Mouse (Mus musculus) midbrain, embryonic 11.5 days (tissue): Measurements from ENCODE around the gene Fam83e. TPM values are rescaled to one million over a fixed set of nuclear protein-coding genes. Genes with fewer than 3 reads are reported as not detected.
A peak's percentile ranks its signal among the peaks of the same experiment; 100 is the strongest.

Experiments used
- ATAC-seq: fragments of 200-750 bp; cut with Nextera tagmentation; 2 replicates; pipeline ENCODE4 v1.8.0; 2017; ENCODE audit warnings: moderate TSS enrichment, moderate library complexity; ENCODE audit not compliant: low FRiP score
- DNase-seq: peaks from one replicate; pipeline ENCODE4 v3.0.0; 2015; ENCODE audit warnings: low spot score; ENCODE audit errors: missing footprints
- H3K27ac ChIP-seq: fragments of 300-500 bp; sonication (generic); 2 replicates; pipeline ENCODE4 v1.5.1; 2014; ENCODE audit warnings: low read depth, low read length
- H3K27me3 ChIP-seq: fragments of 300-500 bp; sonication (generic); 2 replicates; pipeline ENCODE4 v1.6.1; 2014; ENCODE audit warnings: mild to moderate bottlenecking, low read length, moderate library complexity, mixed read lengths; ENCODE audit not compliant: control insufficient read depth, insufficient read depth
- H3K36me3 ChIP-seq: fragments of 300-500 bp; sonication (generic); 2 replicates; pipeline ENCODE4 v1.6.1; 2014; ENCODE audit warnings: mild to moderate bottlenecking, low read length, moderate library complexity, mixed read lengths; ENCODE audit not compliant: control insufficient read depth, insufficient read depth
- H3K4me1 ChIP-seq: fragments of 300-500 bp; sonication (generic); 2 replicates; pipeline ENCODE4 v1.6.1; 2014; ENCODE audit warnings: low read length; ENCODE audit not compliant: control insufficient read depth, insufficient read depth
- H3K4me2 ChIP-seq: fragments of 300-500 bp; sonication (generic); 2 replicates; pipeline ENCODE4 v1.6.1; 2014; ENCODE audit warnings: mild to moderate bottlenecking, moderate library complexity
- H3K4me3 ChIP-seq: fragments of 300-500 bp; sonication (generic); 2 replicates; pipeline ENCODE4 v1.5.1; 2014; ENCODE audit warnings: low read depth, low read length
- H3K9ac ChIP-seq: fragments of 300-500 bp; sonication (generic); 2 replicates; pipeline ENCODE4 v1.6.1; 2014; ENCODE audit warnings: low read length
- H3K9me3 ChIP-seq: fragments of 300-500 bp; sonication (generic); 2 replicates; pipeline ENCODE4 v1.6.1; 2016; ENCODE audit warnings: low read length; ENCODE audit not compliant: control insufficient read depth
- WGBS: fragments of 180-500 bp; shearing (Covaris S2); extraction: QIAGEN DNeasy Blood & Tissue Kit; methylation state at CpG from one replicate; pipeline ENCODE4 v1.1.7; 2014; 5-methylcytosine and 5-hydroxymethylcytosine counted together
- polyA plus RNA-seq: library from polyadenylated mRNA; unstranded; fragments of >200 nt; fragmentation: Nextera tagmentation; extraction: Ambion mirVana; gene quantifications from 2 replicates; pipeline ENCODE4 v1.2.1, GENCODE M21; 2014

The Fam83e gene
- polyA plus RNA-seq, 1 experiment from 2014 or later, result 0.57 TPM

- no peak overlapping the region for H3K27ac ChIP-seq
- WGBS, result 80% methylated on average over 9 of the region's 9 CpGs
- H3K4me1 ChIP-seq, result no peaks in the 10 kb centered on the region
- ATAC-seq, result no peak
- H3K27me3 ChIP-seq, result no peaks in the 10 kb centered on the region
- H3K4me2 ChIP-seq, result no peak overlapping the region
- no peaks in the 10 kb centered on the region for H3K36me3 ChIP-seq
- no peak overlapping the region for H3K4me3 ChIP-seq
- H3K9me3 ChIP-seq, result 0 out of 2 replicates have a peak, but pooled peaks cover 4% of the 10 kb centered on the region
- DNase-seq, result no peak
- no peak overlapping the region for H3K9ac ChIP-seq
Observed at GRCm38 (mm10) chr7:45750162-45750561, 29.1 kb downstream of the Fam83e start.

GRCm38 (mm10) chr7:45755703-45756102 lies 34.7 kb downstream of the Fam83e start:
- DNase-seq (no peak), ATAC-seq (no peak)
- Histone ChIP-seq H3K36me3 (no peaks in the 10 kb centered on the region), H3K9me3 (no peaks in the 10 kb centered on the region), H3K27ac (no peak overlapping the region), H3K4me1 (no peaks in the 10 kb centered on the region), H3K4me3 (no peak overlapping the region), H3K9ac (no peak overlapping the region), H3K27me3 (peaks cover 14% of the 10 kb centered on the region; the same call in 1 of the 2 replicates), H3K4me2 (no peak overlapping the region)
- 55% methylated on average over 6 of the region's 6 CpGs for WGBS

- Histone ChIP-seq H3K9ac (no peak overlapping the region), H3K9me3 (no peaks in the 10 kb centered on the region), H3K36me3 (no peaks in the 10 kb centered on the region), H3K27ac (no peak overlapping the region), H3K4me3 (no peak overlapping the region; the same call in 1 of the 2 replicates), H3K27me3 (peaks cover 14% of the 10 kb centered on the region; the same call in 1 of the 2 replicates), H3K4me1 (no peaks in the 10 kb centered on the region), H3K4me2 (peak overlapping the region; percentile 25; the same call in 1 of the 2 replicates)
- ATAC-seq (no peak), DNase-seq (no peak)
- WGBS, result 12% methylated on average over 27 of the region's 27 CpGs
Observed at GRCm38 (mm10) chr7:45759400-45759799, 38.4 kb downstream of the Fam83e start.

- H3K27me3 ChIP-seq, result peaks cover 14% of the 10 kb centered on the region; the same call in 1 of the 2 replicates
- H3K4me2 ChIP-seq, result no peak overlapping the region
- no peak overlapping the region for H3K4me3 ChIP-seq
- WGBS, result 66% methylated on average over 5 of the region's 5 CpGs
- peak; percentile 75 for DNase-seq
- H3K36me3 ChIP-seq, result no peaks in the 10 kb centered on the region
- H3K9ac ChIP-seq, result no peak overlapping the region
- no peak for ATAC-seq
- no peaks in the 10 kb centered on the region for H3K9me3 ChIP-seq
- no peaks in the 10 kb centered on the region for H3K4me1 ChIP-seq
- no peak overlapping the region for H3K27ac ChIP-seq
Observed at GRCm38 (mm10) chr7:45760151-45760550, 39.1 kb downstream of the Fam83e start.

- H3K4me1 ChIP-seq, result no peaks in the 10 kb centered on the region
- no peak overlapping the region for H3K9ac ChIP-seq
- ATAC-seq (no peak), DNase-seq (no peak)
- no peak overlapping the region for H3K27ac ChIP-seq
- no peak overlapping the region for H3K4me2 ChIP-seq
- H3K4me3 ChIP-seq, result no peak overlapping the region
- H3K36me3 ChIP-seq, result no peaks in the 10 kb centered on the region
- no peaks in the 10 kb centered on the region; the same call in 1 of the 2 replicates for H3K9me3 ChIP-seq
- 61% methylated on average over 8 of the region's 8 CpGs for WGBS
- no peaks in the 10 kb centered on the region for H3K27me3 ChIP-seq
Observed at GRCm38 (mm10) chr7:45765995-45766394, 45.0 kb downstream of the Fam83e start.

GRCm38 (mm10) chr7:45766764-45767163 lies 45.8 kb downstream of the Fam83e start:
- Histone ChIP-seq H3K9me3 (no peaks in the 10 kb centered on the region; the same call in 1 of the 2 replicates), H3K27me3 (no peaks in the 10 kb centered on the region), H3K4me1 (no peaks in the 10 kb centered on the region), H3K4me3 (no peak overlapping the region), H3K27ac (no peak overlapping the region), H3K36me3 (no peaks in the 10 kb centered on the region), H3K9ac (no peak overlapping the region), H3K4me2 (no peak overlapping the region)
- DNase-seq (no peak), ATAC-seq (no peak)
- 40% methylated on average over 5 of the region's 8 CpGs for WGBS

- Histone ChIP-seq H3K4me1 (no peaks in the 10 kb centered on the region), H3K27ac (no peak overlapping the region), H3K9me3 (no peaks in the 10 kb centered on the region; the same call in 1 of the 2 replicates), H3K4me2 (no peak overlapping the region), H3K4me3 (no peak overlapping the region), H3K9ac (no peak overlapping the region), H3K27me3 (no peaks in the 10 kb centered on the region), H3K36me3 (no peaks in the 10 kb centered on the region)
- 88% methylated on average over 6 of the region's 6 CpGs for WGBS
- no peak for DNase-seq
- ATAC-seq, result no peak
Observed at GRCm38 (mm10) chr7:45767500-45767899, 46.5 kb downstream of the Fam83e start.

GRCm38 (mm10) chr7:45770427-45771082 lies 49.5 kb downstream of the Fam83e start:
- Histone ChIP-seq H3K4me1 (no peaks in the 10 kb centered on the region), H3K4me3 (no peak overlapping the region), H3K9me3 (no peaks in the 10 kb centered on the region; the same call in 1 of the 2 replicates), H3K9ac (no peak overlapping the region), H3K27ac (no peak overlapping the region), H3K4me2 (no peak overlapping the region), H3K36me3 (no peaks in the 10 kb centered on the region), H3K27me3 (no peaks in the 10 kb centered on the region)
- ATAC-seq (no peak), DNase-seq (peak; percentile 21)
- 76% methylated on average over 8 of the region's 8 CpGs for WGBS

- no peak overlapping the region for H3K4me3 ChIP-seq
- H3K9ac ChIP-seq, result no peak overlapping the region
- WGBS, result 56% methylated on average over 4 of the region's 4 CpGs
- H3K4me2 ChIP-seq, result no peak overlapping the region
- no peaks in the 10 kb centered on the region for H3K27me3 ChIP-seq
- no peaks in the 10 kb centered on the region; the same call in 1 of the 2 replicates for H3K9me3 ChIP-seq
- H3K4me1 ChIP-seq, result no peaks in the 10 kb centered on the region
- no peak overlapping the region for H3K27ac ChIP-seq
- ATAC-seq (no peak), DNase-seq (peak; percentile 77)
- H3K36me3 ChIP-seq, result no peaks in the 10 kb centered on the region
Observed at GRCm38 (mm10) chr7:45771101-45771500, 50.1 kb downstream of the Fam83e start.
